Mouse (Mus musculus): ENCODE results near the gene Cnot10.
A peak's percentile ranks its signal among the peaks of the same experiment; 100 is the strongest.

Gene Cnot10

GRCm38 (mm10) chr9:114568682-114569474 is 71.1 kb downstream of the Cnot10 start:
- DNase-seq, result no peak

DNA sequence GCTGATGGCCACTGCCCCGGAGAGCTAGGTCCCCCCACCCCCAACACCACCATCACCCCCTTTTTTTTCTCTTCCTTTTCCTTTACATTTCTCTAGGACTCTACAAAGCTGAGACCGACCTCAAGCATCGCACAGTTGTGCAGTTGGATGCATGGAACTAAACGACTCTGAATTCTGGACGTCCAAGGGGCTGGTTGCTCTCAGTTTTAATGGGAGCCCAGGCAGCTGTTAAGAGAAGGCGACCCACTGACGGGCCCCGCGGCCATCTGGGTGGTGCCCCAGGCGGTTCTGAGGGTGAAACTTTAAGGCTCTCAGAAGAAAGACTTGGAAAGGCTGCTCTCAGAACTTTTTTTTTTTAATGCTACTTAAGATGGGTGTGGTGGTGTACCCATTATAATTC is 75.3 kb downstream of the Cnot10 start:
- no peak for DNase-seq

GRCm38 (mm10) chr9:114563761-114564606 is 76.0 kb downstream of the Cnot10 start, which contains the start of gene Trim71:
TSS of gene Trim71 (minus strand) at chr9:114564369.
- no peak for DNase-seq

DNA sequence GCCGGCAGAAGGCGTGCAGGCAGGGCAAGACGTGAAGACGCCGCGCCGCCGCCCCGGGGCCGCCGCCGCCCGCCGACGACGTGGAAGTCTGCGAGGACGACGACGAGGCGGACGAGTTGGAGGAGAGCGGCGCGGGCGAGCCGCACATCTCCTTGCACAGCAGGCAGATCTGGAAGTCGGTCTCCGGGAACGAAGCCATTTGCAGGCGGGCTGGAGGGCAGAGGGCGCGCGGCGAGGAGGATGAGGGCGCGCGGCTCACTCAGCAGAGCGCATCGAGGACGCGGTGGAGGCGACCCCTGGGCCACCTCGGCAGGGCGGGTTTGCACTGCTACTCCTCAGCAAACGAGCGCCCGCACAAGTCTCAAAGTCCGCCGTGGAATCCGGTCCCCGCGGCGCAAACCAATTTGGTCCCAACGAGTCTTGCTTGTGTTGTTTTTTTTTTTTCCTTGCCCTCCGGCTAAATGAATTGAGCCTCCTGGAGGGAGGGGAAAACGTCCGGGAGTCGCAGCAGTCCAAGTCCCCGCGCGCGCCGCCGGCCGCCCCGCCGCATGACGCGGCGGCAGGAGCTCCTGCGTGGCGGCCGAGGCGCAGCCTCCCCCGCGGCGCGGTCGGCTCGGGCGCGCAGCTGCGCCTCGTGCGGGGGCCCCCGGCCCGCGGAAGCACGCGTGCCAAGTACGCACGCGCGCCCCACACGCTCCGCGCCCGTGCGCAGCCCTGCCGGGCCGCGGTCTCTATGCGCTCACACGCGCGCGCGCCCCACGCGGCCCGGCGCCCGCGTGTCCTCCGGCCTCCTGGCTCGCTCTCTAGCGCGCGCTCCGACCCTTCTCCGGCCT is 76.8 kb downstream of the Cnot10 start:
- DNase-seq, result no peak

GRCm38 (mm10) chr9:114562031-114562918 is 77.7 kb downstream of the Cnot10 start:
- no peak for DNase-seq

DNA sequence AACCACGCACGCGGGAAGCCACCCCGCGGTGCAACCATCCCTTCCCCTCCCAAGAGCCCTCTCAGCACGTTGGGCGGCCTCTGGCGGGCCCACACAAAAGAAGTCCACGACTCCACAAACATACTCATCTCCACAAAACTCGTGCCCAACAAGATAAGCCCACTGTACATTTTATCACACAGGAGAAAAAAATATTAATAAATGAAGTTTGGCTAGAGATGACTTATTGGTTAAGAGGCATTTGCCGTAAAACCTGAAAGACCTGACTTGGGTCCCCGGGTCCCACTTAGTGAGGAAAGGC is 78.4 kb downstream of the Cnot10 start:
- no peak for DNase-seq

GRCm38 (mm10) chr9:114560771-114561670 is 79.0 kb downstream of the Cnot10 start:
- no peak for DNase-seq

DNA sequence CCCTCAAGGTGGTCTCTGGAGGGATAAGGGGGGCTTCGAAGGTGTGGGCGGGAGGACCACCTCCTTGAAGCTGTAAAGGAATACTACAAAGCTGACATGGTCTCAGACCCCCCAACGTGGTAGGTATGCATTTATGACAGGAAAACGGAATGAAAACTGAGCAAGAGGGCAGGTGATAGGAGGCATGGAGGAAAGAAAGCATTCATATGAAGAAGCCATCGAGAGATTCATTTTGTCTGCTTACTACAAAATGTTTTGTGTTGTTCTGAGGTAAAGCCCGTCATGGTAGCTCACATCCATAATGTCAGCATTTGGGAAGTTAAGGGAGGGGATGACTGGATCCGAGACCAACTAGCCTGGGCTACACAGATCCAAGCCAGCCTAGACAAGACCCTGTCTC is 79.8 kb downstream of the Cnot10 start:
- no peak for DNase-seq

GRCm38 (mm10) chr9:114557086-114557485 is 82.9 kb downstream of the Cnot10 start:
- no peak for DNase-seq

DNA sequence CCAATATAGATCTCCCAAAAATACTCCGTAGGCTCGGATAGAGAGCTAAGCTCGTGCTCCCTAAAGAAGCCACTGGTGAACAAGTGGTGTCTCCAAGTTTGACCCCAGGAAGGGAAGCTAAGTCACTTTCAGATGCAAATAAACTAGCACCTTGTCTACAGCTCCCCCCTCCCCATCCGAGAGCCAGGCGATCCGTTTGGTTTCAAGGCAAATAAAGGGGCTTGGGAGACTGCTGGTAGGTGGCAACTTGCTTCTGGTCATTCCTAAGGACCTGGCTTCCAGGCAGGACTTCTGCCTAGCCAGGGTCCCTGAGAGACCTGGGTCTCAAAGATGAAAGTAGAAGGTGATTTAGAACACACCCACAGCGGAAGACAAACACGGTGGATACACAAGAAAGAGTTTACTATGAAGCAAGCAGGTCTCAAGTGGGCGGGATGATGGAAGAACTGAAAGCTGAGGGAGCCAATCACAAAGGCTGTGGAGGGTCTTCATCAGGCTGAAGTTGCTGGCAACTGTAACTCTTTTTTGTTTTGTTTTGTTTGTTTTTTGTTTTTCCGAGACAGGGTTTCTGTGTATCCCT is 83.6 kb downstream of the Cnot10 start:
- no peak for DNase-seq

GRCm38 (mm10) chr9:114554355-114554979 is 85.5 kb downstream of the Cnot10 start:
- DNase-seq, result peak; percentile 42

GRCm38 (mm10) chr9:114553828-114554227 is 86.2 kb downstream of the Cnot10 start:
- no peak for DNase-seq

GRCm38 (mm10) chr9:114550033-114550432 is 90.0 kb downstream of the Cnot10 start:
- DNase-seq, result no peak

DNA sequence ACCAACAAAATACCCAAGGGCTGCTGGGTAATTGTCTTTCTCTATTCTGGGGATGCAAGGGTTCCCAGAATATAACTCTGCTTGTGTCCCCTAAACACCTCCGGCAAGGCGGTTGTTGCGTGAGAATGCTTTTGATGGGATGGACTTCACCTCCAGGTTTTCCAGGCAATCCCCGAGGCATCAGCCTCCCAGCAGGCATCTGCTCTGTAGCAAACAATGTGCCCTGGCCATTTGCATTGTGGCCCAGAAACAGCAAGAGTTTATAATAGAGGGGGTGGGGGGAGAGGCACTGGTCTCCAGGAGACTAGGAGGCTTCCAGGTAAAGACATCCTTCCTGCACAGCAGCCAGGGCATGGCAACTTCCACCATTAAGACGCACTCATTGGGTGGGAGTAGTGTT is 90.9 kb downstream of the Cnot10 start:
- DNase-seq, result no peak

DNA sequence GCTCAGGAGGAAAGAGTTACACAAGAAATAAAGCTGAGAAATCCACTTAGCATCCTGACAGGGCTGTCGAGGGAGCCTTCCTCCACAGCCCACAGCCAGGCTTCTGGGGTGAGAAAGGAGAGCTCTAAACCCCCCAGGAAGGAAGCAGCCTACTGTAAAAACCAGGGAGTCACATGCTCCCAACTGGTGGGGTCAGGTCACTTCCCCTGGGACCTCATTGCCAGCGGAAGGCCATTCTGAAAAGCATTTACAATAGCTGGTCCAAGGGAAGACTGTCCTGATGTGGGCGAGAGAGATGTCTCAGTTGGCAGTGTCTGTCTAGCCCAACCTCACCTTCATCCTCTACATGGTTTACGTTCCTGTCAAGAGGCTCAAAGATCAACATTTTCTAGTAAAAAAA is 91.5 kb downstream of the Cnot10 start:
- no peak for DNase-seq

DNA sequence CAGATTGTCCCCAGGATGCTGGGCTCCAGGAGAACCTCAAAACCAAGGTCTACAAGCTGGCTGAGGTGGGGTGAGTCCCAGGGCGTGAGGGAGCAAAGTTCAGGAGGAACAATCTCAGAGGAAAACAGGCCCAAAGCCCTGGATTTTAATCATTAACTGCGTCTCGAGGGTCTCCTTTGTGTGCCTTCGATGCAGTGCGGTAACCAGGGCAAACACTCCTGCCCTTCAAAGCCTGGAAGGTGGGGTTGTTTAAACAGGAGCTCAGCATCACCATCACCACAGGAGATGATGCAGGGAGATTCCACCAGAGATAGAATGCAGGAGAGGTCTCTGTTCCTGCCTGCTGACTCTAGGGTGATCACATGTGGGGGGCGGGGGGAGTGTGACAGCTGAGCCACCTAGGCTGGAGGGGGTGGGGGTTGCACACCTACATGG is 92.3 kb downstream of the Cnot10 start:
- DNase-seq, result no peak

- no peak for DNase-seq
Observed at GRCm38 (mm10) chr9:114546765-114547164, 93.2 kb downstream of the Cnot10 start.

DNA sequence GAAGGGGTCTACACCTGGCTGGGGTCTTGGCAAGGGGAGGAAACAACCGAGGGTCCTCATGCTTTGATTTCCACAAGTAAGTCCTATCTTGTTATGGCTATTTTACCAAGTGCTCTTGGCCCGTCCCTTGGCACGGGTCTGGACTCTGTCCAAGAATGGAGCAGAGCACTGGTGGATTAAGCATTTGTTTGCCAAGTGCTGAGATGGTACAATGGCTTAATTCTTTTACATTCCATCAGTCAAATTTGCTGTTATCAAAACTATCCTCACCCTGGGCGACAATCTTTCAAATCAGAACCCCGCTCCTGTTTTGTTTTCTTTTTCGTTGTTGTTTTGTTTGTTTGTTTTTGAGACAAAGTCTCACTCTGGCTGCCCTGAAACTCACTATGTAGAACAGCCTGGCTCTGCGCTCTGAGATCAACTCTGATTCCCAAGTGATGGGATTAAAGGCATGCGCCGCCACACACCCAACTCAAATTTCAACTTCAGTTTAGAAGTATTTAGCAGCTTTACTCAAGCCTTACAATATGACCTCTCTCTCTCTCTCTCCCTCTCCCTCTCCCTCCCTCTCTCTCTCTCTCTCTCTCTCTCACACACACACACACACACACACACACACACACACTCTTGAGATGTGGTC is 95.1 kb downstream of the Cnot10 start:
- no peak for DNase-seq

DNA sequence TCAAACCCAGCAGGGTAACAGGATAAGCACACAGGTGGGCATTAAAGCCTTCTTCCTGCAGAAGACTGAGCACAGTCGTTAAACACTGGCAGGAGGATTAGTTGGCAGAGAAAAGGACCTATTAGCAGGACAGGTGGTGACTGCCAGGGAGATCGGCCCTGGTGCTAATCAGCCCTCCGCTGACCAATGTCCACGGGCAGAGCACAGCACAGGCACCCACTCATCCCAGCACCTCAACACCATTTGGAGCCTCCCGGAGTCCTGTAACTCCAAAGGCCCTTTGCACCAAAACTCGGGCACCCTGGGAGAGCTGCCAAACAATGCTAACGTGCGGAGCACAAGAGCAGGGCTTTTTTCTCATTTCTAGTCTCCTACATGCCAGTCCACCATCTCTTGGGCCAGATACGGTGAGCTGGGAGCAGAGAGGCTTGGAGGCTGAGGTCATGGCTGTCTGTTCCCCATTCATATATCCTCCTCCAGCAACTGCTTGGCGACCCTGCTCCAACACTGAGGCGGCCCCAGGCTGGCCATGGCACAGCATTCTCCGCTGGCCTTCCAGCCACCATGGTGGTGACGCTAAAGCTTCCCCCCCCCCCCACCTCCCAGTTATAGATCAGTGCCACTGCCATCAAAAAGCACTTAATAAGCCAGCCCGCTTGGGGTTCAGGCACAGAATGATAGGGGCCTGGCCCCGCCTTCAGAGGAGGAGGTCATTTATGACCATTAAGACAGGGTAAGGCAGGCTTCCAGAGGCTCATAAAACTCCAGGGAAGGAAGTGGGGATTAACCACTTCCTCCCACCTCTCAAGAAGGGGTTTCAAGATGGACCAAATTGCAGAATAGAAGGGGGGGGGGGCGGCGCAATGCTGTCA is 95.9 kb downstream of the Cnot10 start:
- no peak for DNase-seq

Data from lung, postnatal 14 days (tissue).